Mouse (Mus musculus) limb, embryonic 14.5 days (tissue): ENCODE measurements around the gene 1600014C23Rik. TPM values are rescaled to one million over a fixed set of nuclear protein-coding genes. Genes with fewer than 3 reads are reported as not detected.

Experiments used
- ATAC-seq: fragments of 200-750 bp; cut with Nextera tagmentation; 2 replicates; pipeline ENCODE4 v1.8.0; 2017; ENCODE audit warnings: low read depth, moderate number of reproducible peaks, moderate TSS enrichment; ENCODE audit not compliant: low FRiP score
- DNase-seq: peaks from one replicate; pipeline ENCODE4 v3.0.0-alpha.2; 2015; ENCODE audit warnings: low spot score
- H3K27ac ChIP-seq: fragments of 300-500 bp; sonication (generic); replicated peaks from 2 replicates; pipeline ENCODE4 v1.5.1; 2014; ENCODE audit warnings: low read depth, mild to moderate bottlenecking, low read length, moderate library complexity, mixed read lengths
- H3K27me3 ChIP-seq: fragments of 300-500 bp; sonication (generic); 2 replicates; pipeline ENCODE4 v1.6.1; 2014; ENCODE audit warnings: low read length, mixed read lengths; ENCODE audit not compliant: control insufficient read depth, insufficient read depth
- H3K36me3 ChIP-seq: fragments of 300-500 bp; sonication (generic); 2 replicates; pipeline ENCODE4 v1.6.1; 2014; ENCODE audit warnings: mild to moderate bottlenecking, low read length, moderate library complexity, mixed read lengths; ENCODE audit not compliant: control insufficient read depth, insufficient read depth
- H3K4me1 ChIP-seq: fragments of 300-500 bp; sonication (generic); 2 replicates; pipeline ENCODE4 v1.6.1; 2014; ENCODE audit warnings: antibody characterized with exemption, low read length, mixed read lengths; ENCODE audit not compliant: control insufficient read depth, insufficient read depth
- H3K4me2 ChIP-seq: fragments of 300-500 bp; sonication (generic); replicated peaks from 2 replicates; pipeline ENCODE4 v1.6.1; 2014; ENCODE audit warnings: low read depth, mild to moderate bottlenecking, low read length, moderate library complexity; ENCODE audit not compliant: severe bottlenecking
- H3K4me3 ChIP-seq: fragments of 300-500 bp; sonication (generic); replicated peaks from 2 replicates; pipeline ENCODE4 v1.5.1; 2014; ENCODE audit warnings: low read length
- H3K9ac ChIP-seq: fragments of 300-500 bp; sonication (generic); 2 replicates; pipeline ENCODE4 v1.6.1; 2014; ENCODE audit warnings: mild to moderate bottlenecking, low read depth, low read length, moderate library complexity; ENCODE audit not compliant: severe bottlenecking
- H3K9me3 ChIP-seq: fragments of 300-500 bp; sonication (generic); 2 replicates; pipeline ENCODE4 v1.6.1; 2016; ENCODE audit warnings: low read length; ENCODE audit not compliant: control insufficient read depth
- POLR2A ChIP-seq: fragments of 200-500 bp; IDR thresholded peaks from 2 replicates; pipeline ENCODE4 v1.8.0; 2012; ENCODE audit warnings: inconsistent platforms, mild to moderate bottlenecking, moderate library complexity, borderline replicate concordance; ENCODE audit not compliant: insufficient read depth, insufficient read length; ENCODE audit errors: extremely low read depth
- WGBS: fragments of 180-500 bp; shearing (Covaris S2); extraction: QIAGEN DNeasy Blood & Tissue Kit; methylation state at CpG from one replicate; pipeline ENCODE4 v1.1.7; 2014; 5-methylcytosine and 5-hydroxymethylcytosine counted together
- polyA plus RNA-seq, 2 experiments: library from polyadenylated mRNA; depleted of rRNA in 1 of 2; stranded (reverse) in 1 of 2; unstranded in 1 of 2; fragments of >200 nt; fragmentation: Nextera tagmentation in 1 of 2; extraction: Ambion mirVana in 1 of 2; gene quantifications; 2 replicates each; pipeline versions ENCODE4 v1.2.1 to v1.2.3; 2012 to 2014

Gene 1600014C23Rik
- 0.15 TPM in 1 of 2 replicates, not detected in the other for polyA plus RNA-seq (2012; rRNA removed)
- 0.58 TPM in 1 of 2 replicates, not detected in the other for polyA plus RNA-seq (2014; fragmentation: Nextera tagmentation; extraction: Ambion mirVana)

- DNase-seq, result no peak
- WGBS, result 2% methylated on average over 28 of the region's 41 CpGs
- Histone ChIP-seq H3K9ac (peak within 1 kb of the TSS; percentile 58), H3K27me3 (0 out of 2 replicates have a peak, but pooled peaks cover 4% of the 10 kb centered on the region), H3K4me1 (peaks cover 30% of the 10 kb centered on the region), H3K4me2 (peak within 1 kb of the TSS; percentile 83), H3K27ac (no peak within 1 kb of the TSS), H3K9me3 (no peaks in the 10 kb centered on the region), H3K36me3 (no peaks in the 10 kb centered on the region), H3K4me3 (peak within 1 kb of the TSS; percentile 35)
- no peak for TF ChIP-seq POLR2A
- no peak for ATAC-seq
These were observed at the start of gene 1600014C23Rik for GRCm38 (mm10) chr17:45733735-45734301. TSS of gene 1600014C23Rik (minus strand) at chr17:45733844.

GRCm38 (mm10) chr17:45778446-45778845 is 44.8 kb upstream of the 1600014C23Rik start:
- ATAC-seq (no peak), DNase-seq (no peak)
- Histone ChIP-seq H3K9ac (no peak overlapping the region), H3K4me3 (no peak overlapping the region), H3K4me2 (no peak overlapping the region), H3K4me1 (peaks cover 3% of the 10 kb centered on the region; the same call in 1 of the 2 replicates), H3K27ac (no peak overlapping the region), H3K36me3 (no peaks in the 10 kb centered on the region), H3K9me3 (no peaks in the 10 kb centered on the region), H3K27me3 (no peaks in the 10 kb centered on the region)
- 87% methylated on average over 4 of the region's 4 CpGs for WGBS
- TF ChIP-seq POLR2A, result no peak

- ATAC-seq (no peak), DNase-seq (no peak)
- no peaks in the 10 kb centered on the region for H3K27me3 ChIP-seq
- peaks cover 3% of the 10 kb centered on the region; the same call in 1 of the 2 replicates for H3K4me1 ChIP-seq
- no peak overlapping the region for H3K4me3 ChIP-seq
- no peak overlapping the region for H3K4me2 ChIP-seq
- no peak overlapping the region for H3K9ac ChIP-seq
- WGBS, result 62% methylated on average over 6 of the region's 6 CpGs
- no peaks in the 10 kb centered on the region for H3K36me3 ChIP-seq
- H3K9me3 ChIP-seq, result no peaks in the 10 kb centered on the region
- TF ChIP-seq POLR2A, result no peak
- no peak overlapping the region for H3K27ac ChIP-seq
These were observed 43.8 kb upstream of the 1600014C23Rik start for GRCm38 (mm10) chr17:45777431-45777830.

- no peaks in the 10 kb centered on the region for H3K27me3 ChIP-seq
- H3K9ac ChIP-seq, result no peak overlapping the region
- TF ChIP-seq POLR2A, result no peak
- H3K4me1 ChIP-seq, result no peaks in the 10 kb centered on the region
- H3K36me3 ChIP-seq, result no peaks in the 10 kb centered on the region
- H3K4me3 ChIP-seq, result no peak overlapping the region
- WGBS, result 90% methylated on average over 8 of the region's 8 CpGs
- ATAC-seq (no peak), DNase-seq (no peak)
- H3K4me2 ChIP-seq, result no peak overlapping the region
- H3K27ac ChIP-seq, result no peak overlapping the region
- no peaks in the 10 kb centered on the region for H3K9me3 ChIP-seq
These were observed 42.5 kb upstream of the 1600014C23Rik start for GRCm38 (mm10) chr17:45776185-45776584.

GRCm38 (mm10) chr17:45775468-45775867 is 41.8 kb upstream of the 1600014C23Rik start:
- Histone ChIP-seq H3K4me3 (no peak overlapping the region), H3K9me3 (no peaks in the 10 kb centered on the region), H3K27ac (no peak overlapping the region), H3K27me3 (no peaks in the 10 kb centered on the region), H3K9ac (no peak overlapping the region), H3K4me2 (no peak overlapping the region), H3K36me3 (no peaks in the 10 kb centered on the region), H3K4me1 (no peaks in the 10 kb centered on the region)
- ATAC-seq, result no peak
- DNase-seq, result no peak
- 88% methylated on average over 9 of the region's 9 CpGs for WGBS
- TF ChIP-seq POLR2A, result no peak
